Mouse (Mus musculus): ENCODE measurements around the gene 6820408C15Rik. TPM values are rescaled to one million over a fixed set of nuclear protein-coding genes. Genes with fewer than 3 reads are reported as not detected.
"Not testable (repeated sequence)": the region's sequence is repeated elsewhere in the genome, so short reads cannot be mapped to it uniquely, and the experiment has no call there.

6820408C15Rik gene
- polyA plus RNA-seq, 1 experiment from 2014 or later: 0.19 TPM

- Histone ChIP-seq H3K4me3 (peak overlapping the region; percentile 89), H3K27me3 (no peaks in the 10 kb centered on the region), H3K9me3 (peaks cover 7% of the 10 kb centered on the region; the same call in 1 of the 2 replicates), H3K27ac (peak overlapping the region; percentile 96), H3K36me3 (peaks cover 4% of the 10 kb centered on the region; the same call in 1 of the 2 replicates), H3K4me1 (peaks cover 47% of the 10 kb centered on the region), H3K4me2 (replicated peaks) (peak overlapping the region; percentile 93), H3K9ac (peak overlapping the region; percentile 98)
- WGBS: 2% methylated on average over 21 of the region's 21 CpGs
- ATAC-seq (ENCODE audit: low FRiP score, low read depth): no peak
Observed at GRCm38 (mm10) chr2:152413158-152413764, 2.1 kb upstream of the 6820408C15Rik start.

GRCm38 (mm10) chr2:152413765-152414584 lies 1.4 kb upstream of the 6820408C15Rik start:
- Histone ChIP-seq H3K9ac (peak overlapping the region; percentile 98), H3K4me3 (peak overlapping the region; percentile 89), H3K4me1 (peaks cover 47% of the 10 kb centered on the region), H3K27ac (peak overlapping the region; percentile 96), H3K36me3 (peaks cover 4% of the 10 kb centered on the region; the same call in 1 of the 2 replicates), H3K27me3 (no peaks in the 10 kb centered on the region), H3K4me2 (replicated peaks) (peak overlapping the region; percentile 93), H3K9me3 (peaks cover 7% of the 10 kb centered on the region; the same call in 1 of the 2 replicates)
- ATAC-seq (ENCODE audit: low FRiP score, low read depth): peak; percentile 0; the same call in 1 of the 2 replicates
- under 1% methylated on average over 86 of the region's 86 CpGs for WGBS

- peak within 1 kb of the TSS; percentile 96 for H3K27ac ChIP-seq
- H3K4me2 ChIP-seq (replicated peaks): peak within 1 kb of the TSS; percentile 93
- peak within 1 kb of the TSS; percentile 89 for H3K4me3 ChIP-seq
- under 1% methylated on average over 65 of the region's 65 CpGs for WGBS
- ATAC-seq (ENCODE audit: low FRiP score, low read depth): peak; percentile 83
- peaks cover 7% of the 10 kb centered on the region; the same call in 1 of the 2 replicates for H3K9me3 ChIP-seq
- H3K27me3 ChIP-seq: no peaks in the 10 kb centered on the region
- H3K36me3 ChIP-seq: peaks cover 4% of the 10 kb centered on the region; the same call in 1 of the 2 replicates
- peak within 1 kb of the TSS; percentile 98 for H3K9ac ChIP-seq
- H3K4me1 ChIP-seq: peaks cover 42% of the 10 kb centered on the region
Observed at GRCm38 (mm10) chr2:152414591-152415165, 709 bp upstream of the 6820408C15Rik start, which contains the start of gene Zcchc3. Zcchc3 (minus strand) TSS chr2:152415027.

GRCm38 (mm10) chr2:152415786-152416185 lies 399 bp downstream of the 6820408C15Rik start:
- H3K4me2 ChIP-seq (replicated peaks): peak overlapping the region; percentile 93
- H3K27ac ChIP-seq: peak overlapping the region; percentile 96
- H3K4me1 ChIP-seq: peaks cover 31% of the 10 kb centered on the region
- H3K9me3 ChIP-seq: peaks cover 13% of the 10 kb centered on the region
- H3K36me3 ChIP-seq: peaks cover 4% of the 10 kb centered on the region; the same call in 1 of the 2 replicates
- no peak for ATAC-seq (ENCODE audit: low FRiP score, low read depth)
- peak overlapping the region; percentile 89 for H3K4me3 ChIP-seq
- H3K9ac ChIP-seq: peak overlapping the region; percentile 98
- WGBS: 93% methylated on average over 3 of the region's 3 CpGs
- no peaks in the 10 kb centered on the region for H3K27me3 ChIP-seq

- H3K27me3 ChIP-seq: no peaks in the 10 kb centered on the region
Observed at GRCm38 (mm10) chr2:152427493-152427892, 12.1 kb downstream of the 6820408C15Rik start.

GRCm38 (mm10) chr2:152428481-152428880 lies 13.1 kb downstream of the 6820408C15Rik start:
- H3K4me3 ChIP-seq; H3K4me1 ChIP-seq; H3K9me3 ChIP-seq; H3K4me2 ChIP-seq (replicated peaks); H3K27ac ChIP-seq; H3K27me3 ChIP-seq; H3K36me3 ChIP-seq; H3K9ac ChIP-seq; ATAC-seq (ENCODE audit: low FRiP score, low read depth): not testable (repeated sequence)
- 83% methylated on average over 2 of the region's 2 CpGs for WGBS

More at GRCm38 (mm10) chr2:152427493-152427892, 12.1 kb downstream of the 6820408C15Rik start:
- WGBS: 8% methylated on average over 12 of the region's 12 CpGs
- Histone ChIP-seq H3K36me3 (no peaks in the 10 kb centered on the region), H3K9me3 (no peaks in the 10 kb centered on the region), H3K4me3 (no peak overlapping the region), H3K9ac (0 out of 2 replicates have a peak overlapping the region, but pooled peaks have one; percentile 19), H3K27ac (no peak overlapping the region), H3K4me1 (peaks cover 5% of the 10 kb centered on the region; the same call in 1 of the 2 replicates), H3K4me2 (replicated peaks) (peak overlapping the region; percentile 48)
- no peak for ATAC-seq (ENCODE audit: low FRiP score, low read depth)

- ATAC-seq (ENCODE audit: low FRiP score, low read depth): no peak
- H3K27ac ChIP-seq: no peak overlapping the region
- no peaks in the 10 kb centered on the region for H3K9me3 ChIP-seq
- no peaks in the 10 kb centered on the region for H3K36me3 ChIP-seq
- H3K4me3 ChIP-seq: no peak overlapping the region
- no peaks in the 10 kb centered on the region for H3K27me3 ChIP-seq
- 81% methylated on average over 7 of the region's 7 CpGs for WGBS
- H3K4me2 ChIP-seq (replicated peaks): no peak overlapping the region
- no peak overlapping the region for H3K9ac ChIP-seq
- H3K4me1 ChIP-seq: 0 out of 2 replicates have a peak, but pooled peaks cover 4% of the 10 kb centered on the region
Observed at GRCm38 (mm10) chr2:152436405-152436901, 21.1 kb downstream of the 6820408C15Rik start.

GRCm38 (mm10) chr2:152436983-152437860 lies 21.8 kb downstream of the 6820408C15Rik start:
- H3K9me3 ChIP-seq: no peaks in the 10 kb centered on the region
- H3K4me1 ChIP-seq: 0 out of 2 replicates have a peak, but pooled peaks cover 4% of the 10 kb centered on the region
- no peaks in the 10 kb centered on the region for H3K27me3 ChIP-seq
- WGBS: 3% methylated on average over 22 of the region's 23 CpGs
- H3K4me3 ChIP-seq: peak overlapping the region; percentile 40
- peak overlapping the region; percentile 68 for H3K4me2 ChIP-seq (replicated peaks)
- ATAC-seq (ENCODE audit: low FRiP score, low read depth): peak; percentile 82
- peak overlapping the region; percentile 66 for H3K9ac ChIP-seq
- no peak overlapping the region for H3K27ac ChIP-seq
- no peaks in the 10 kb centered on the region for H3K36me3 ChIP-seq

GRCm38 (mm10) chr2:152438963-152439362 lies 23.6 kb downstream of the 6820408C15Rik start:
- Histone ChIP-seq H3K4me1 (0 out of 2 replicates have a peak, but pooled peaks cover 4% of the 10 kb centered on the region), H3K9ac (no peak overlapping the region), H3K4me3 (no peak overlapping the region), H3K27me3 (no peaks in the 10 kb centered on the region), H3K4me2 (replicated peaks) (no peak overlapping the region), H3K36me3 (no peaks in the 10 kb centered on the region), H3K27ac (no peak overlapping the region), H3K9me3 (no peaks in the 10 kb centered on the region)
- 65% methylated on average over 1 of the region's 1 CpGs for WGBS
- no peak for ATAC-seq (ENCODE audit: low FRiP score, low read depth)

GRCm38 (mm10) chr2:152439833-152440232 lies 24.4 kb downstream of the 6820408C15Rik start:
- H3K27ac ChIP-seq: no peak overlapping the region
- 0 out of 2 replicates have a peak, but pooled peaks cover 4% of the 10 kb centered on the region for H3K4me1 ChIP-seq
- no peak overlapping the region for H3K4me2 ChIP-seq (replicated peaks)
- H3K4me3 ChIP-seq: no peak overlapping the region
- no peak for ATAC-seq (ENCODE audit: low FRiP score, low read depth)
- no peaks in the 10 kb centered on the region for H3K27me3 ChIP-seq
- WGBS: 76% methylated on average over 2 of the region's 2 CpGs
- no peaks in the 10 kb centered on the region for H3K9me3 ChIP-seq
- H3K9ac ChIP-seq: no peak overlapping the region
- H3K36me3 ChIP-seq: no peaks in the 10 kb centered on the region

- 72% methylated on average over 4 of the region's 4 CpGs for WGBS
- Histone ChIP-seq H3K9me3 (no peaks in the 10 kb centered on the region), H3K27ac (no peak overlapping the region), H3K36me3 (no peaks in the 10 kb centered on the region), H3K4me1 (0 out of 2 replicates have a peak, but pooled peaks cover under 1% of the 10 kb centered on the region), H3K9ac (no peak overlapping the region), H3K4me3 (no peak overlapping the region), H3K4me2 (replicated peaks) (no peak overlapping the region), H3K27me3 (no peaks in the 10 kb centered on the region)
- no peak for ATAC-seq (ENCODE audit: low FRiP score, low read depth)
Observed at GRCm38 (mm10) chr2:152442322-152442721, 26.9 kb downstream of the 6820408C15Rik start.
